Mouse (Mus musculus) heart, postnatal 0 days (tissue): ENCODE measurements around the gene Negr1. TPM values are rescaled to one million over a fixed set of nuclear protein-coding genes. Genes with fewer than 3 reads are reported as not detected.

Experiments used
- ATAC-seq: fragments of 200-750 bp; cut with Nextera tagmentation; 2 replicates; pipeline ENCODE4 v1.8.0; 2017; ENCODE audit warnings: low read depth, moderate number of reproducible peaks, moderate library complexity; ENCODE audit not compliant: insufficient read depth
- DNase-seq: peaks from one replicate; pipeline ENCODE4 v3.0.0-alpha.2; 2016; ENCODE audit warnings: low spot score
- H3K27ac ChIP-seq: fragments of 300-500 bp; sonication (generic); 2 replicates; pipeline ENCODE4 v1.5.1; 2014; ENCODE audit warnings: low read depth, mild to moderate bottlenecking
- H3K27me3 ChIP-seq: fragments of 300-500 bp; sonication (generic); 2 replicates; pipeline ENCODE4 v1.6.1; 2014; ENCODE audit warnings: low read length, mixed read lengths; ENCODE audit not compliant: control insufficient read depth, insufficient read depth
- H3K36me3 ChIP-seq: fragments of 300-500 bp; sonication (generic); replicated peaks from 2 replicates; pipeline ENCODE4 v1.6.1; 2014; ENCODE audit warnings: low read length, mixed read lengths; ENCODE audit not compliant: control insufficient read depth, insufficient read depth
- H3K4me1 ChIP-seq: fragments of 300-500 bp; sonication (generic); 2 replicates; pipeline ENCODE4 v1.6.1; 2014; ENCODE audit warnings: antibody characterized with exemption; ENCODE audit not compliant: control insufficient read depth, insufficient read depth
- H3K4me2 ChIP-seq: fragments of 300-500 bp; sonication (generic); 2 replicates; pipeline ENCODE4 v1.6.1; 2014; ENCODE audit warnings: low read depth, mild to moderate bottlenecking, low read length, moderate library complexity
- H3K4me3 ChIP-seq: fragments of 300-500 bp; sonication (generic); 2 replicates; pipeline ENCODE4 v1.5.1; 2014; ENCODE audit warnings: low read depth, low read length
- H3K9ac ChIP-seq: fragments of 300-500 bp; sonication (generic); replicated peaks from 2 replicates; pipeline ENCODE4 v1.6.1; 2014; ENCODE audit warnings: low read depth, low read length, mixed read lengths
- H3K9me3 ChIP-seq: fragments of 300-500 bp; sonication (generic); replicated peaks from 2 replicates; pipeline ENCODE4 v1.6.1; 2016; ENCODE audit warnings: low read length; ENCODE audit not compliant: control insufficient read depth
- CTCF ChIP-seq: IDR thresholded peaks from 2 replicates; pipeline ENCODE4 v1.5.1; 2016; ENCODE audit warnings: antibody characterized with exemption, control low read depth, low read depth
- EP300 ChIP-seq: IDR thresholded peaks from 2 replicates; pipeline ENCODE4 v1.6.1; 2016; ENCODE audit warnings: antibody characterized with exemption, low read depth
- WGBS: fragments of 180-500 bp; shearing (Covaris S2); extraction: QIAGEN DNeasy Blood & Tissue Kit; methylation state at CpG from one replicate; pipeline ENCODE4 v1.1.7; 2014; 5-methylcytosine and 5-hydroxymethylcytosine counted together
- polyA plus RNA-seq: library from polyadenylated mRNA; unstranded; fragments of >200 nt; fragmentation: Nextera tagmentation; extraction: Ambion mirVana; gene quantifications from 2 replicates; pipeline ENCODE4 v1.2.1, GENCODE M21; 2015
- total RNA-seq: library from RNA; depleted of rRNA; stranded (reverse); fragments of >200 nt; gene quantifications from 2 replicates; pipeline ENCODE4 v1.2.3, GENCODE M21; 2014; ENCODE audit warnings: low replicate concordance

Negr1 gene
- total and polyA plus RNA-seq, 2 experiments from 2014 or later = 0.55 to 2.0 TPM

DNA sequence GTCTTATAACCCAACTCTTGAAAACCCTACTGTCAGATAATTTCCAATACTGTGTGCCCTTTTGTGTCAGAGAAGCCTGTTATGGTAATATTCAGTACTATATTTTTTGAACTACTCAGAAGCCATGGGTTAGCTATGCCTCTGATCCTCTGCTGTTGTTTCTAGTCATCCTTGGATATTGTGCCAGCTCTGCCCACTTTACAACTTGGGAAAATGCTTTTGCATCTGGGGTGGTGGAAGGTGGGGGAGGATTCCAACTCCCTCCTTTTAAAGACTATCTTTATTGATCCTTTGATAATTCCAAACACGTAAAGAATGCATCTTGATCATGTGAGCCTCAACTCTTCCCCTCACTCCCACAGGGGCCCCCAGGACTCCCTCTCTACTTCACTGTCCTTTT lies 361.6 kb downstream of the Negr1 start:
- H3K9me3 ChIP-seq = no peaks in the 10 kb centered on the region
- no peaks in the 10 kb centered on the region for H3K4me1 ChIP-seq
- 61% methylated on average over 1 of the region's 1 CpGs for WGBS
- no peak for ATAC-seq
- H3K27ac ChIP-seq = no peak overlapping the region
- H3K9ac ChIP-seq = no peak overlapping the region
- no peak for TF ChIP-seq CTCF
- H3K4me2 ChIP-seq = no peak overlapping the region
- H3K27me3 ChIP-seq = no peaks in the 10 kb centered on the region
- H3K4me3 ChIP-seq = no peak overlapping the region
- DNase-seq = no peak
- no peaks in the 10 kb centered on the region for H3K36me3 ChIP-seq

DNA sequence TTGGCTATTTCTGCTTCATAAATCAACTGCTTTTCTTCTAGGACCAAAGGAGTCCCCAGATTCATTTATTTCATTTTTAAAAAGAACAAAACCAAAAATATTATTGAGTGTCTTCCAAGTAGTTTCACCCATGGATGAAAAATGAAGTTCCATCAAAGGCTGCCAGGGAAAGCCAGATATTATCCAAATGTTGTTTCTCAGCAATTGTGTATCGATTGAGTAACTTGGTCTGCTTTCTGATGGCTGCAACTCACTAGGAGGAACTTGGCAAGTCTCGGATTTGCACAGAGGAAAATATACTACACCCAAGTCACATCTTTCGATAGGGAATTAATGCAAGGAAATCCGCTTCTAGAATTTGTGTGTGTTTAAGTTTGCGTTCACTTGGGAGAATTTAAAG lies 363.5 kb downstream of the Negr1 start:
- TF ChIP-seq EP300 = no peak
- TF ChIP-seq CTCF = no peak
- Histone ChIP-seq H3K36me3 (no peaks in the 10 kb centered on the region), H3K4me1 (no peaks in the 10 kb centered on the region), H3K4me3 (no peak overlapping the region), H3K27ac (no peak overlapping the region), H3K9me3 (no peaks in the 10 kb centered on the region), H3K4me2 (no peak overlapping the region), H3K27me3 (no peaks in the 10 kb centered on the region), H3K9ac (no peak overlapping the region)
- ATAC-seq = no peak
- no peak for DNase-seq
- 78% methylated on average over 5 of the region's 5 CpGs for WGBS

DNA sequence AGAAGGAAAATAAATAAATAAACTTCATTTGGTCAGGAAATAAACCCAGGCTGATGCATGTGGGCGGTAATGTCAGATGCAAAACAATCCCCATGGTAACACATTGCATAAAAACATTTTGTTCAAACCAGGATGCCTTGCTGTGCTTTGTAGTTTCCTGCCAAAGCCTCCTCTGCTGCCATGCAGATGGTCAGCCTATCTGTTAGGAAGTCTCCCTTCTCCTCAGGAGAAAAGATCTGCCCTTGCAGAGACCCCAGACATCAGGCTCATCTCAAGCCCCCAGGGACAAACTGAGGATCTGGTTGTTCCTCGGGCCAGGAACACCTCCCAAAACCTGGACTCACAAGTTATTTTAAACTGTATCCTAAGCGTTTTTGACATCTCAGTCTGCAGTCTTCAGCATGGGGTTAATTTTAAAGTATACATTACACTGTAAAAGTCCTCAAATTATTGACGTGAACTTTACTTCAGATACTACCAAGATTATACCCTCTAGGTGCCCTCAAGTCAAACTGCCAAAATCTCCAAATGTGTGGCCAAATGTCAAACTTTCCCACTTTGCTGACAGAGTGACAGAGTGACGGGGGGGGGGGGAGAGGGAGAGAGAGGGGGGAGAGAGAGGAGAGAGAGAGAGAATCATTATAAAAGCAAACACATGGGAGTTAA lies 366.9 kb downstream of the Negr1 start:
- TF ChIP-seq EP300 = no peak
- TF ChIP-seq CTCF = no peak
- no peak overlapping the region for H3K9ac ChIP-seq
- H3K4me3 ChIP-seq = no peak overlapping the region
- ATAC-seq (no peak), DNase-seq (no peak)
- no peaks in the 10 kb centered on the region for H3K36me3 ChIP-seq
- no peak overlapping the region for H3K4me2 ChIP-seq
- no peak overlapping the region for H3K27ac ChIP-seq
- no peaks in the 10 kb centered on the region for H3K9me3 ChIP-seq
- 56% methylated on average over 5 of the region's 5 CpGs for WGBS
- no peaks in the 10 kb centered on the region for H3K27me3 ChIP-seq
- no peaks in the 10 kb centered on the region for H3K4me1 ChIP-seq

DNA sequence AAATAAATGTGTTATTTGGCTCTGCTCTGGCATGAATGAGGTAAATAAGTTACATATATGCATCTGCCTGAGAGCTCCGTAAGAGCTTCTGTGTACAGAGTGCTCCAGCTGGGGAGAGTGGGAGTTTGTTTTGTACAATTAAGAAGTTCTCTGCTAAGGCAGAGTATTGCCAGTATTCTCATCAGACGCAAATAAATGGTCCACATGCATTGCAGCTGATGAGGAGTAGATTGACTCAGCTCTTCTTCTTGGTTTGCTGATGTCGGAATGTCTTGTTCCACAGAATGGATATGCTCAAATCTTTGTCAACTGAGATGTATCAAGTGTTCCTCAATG lies 367.4 kb downstream of the Negr1 start:
- H3K4me3 ChIP-seq = no peak overlapping the region
- TF ChIP-seq CTCF (no peak), EP300 (no peak)
- H3K9me3 ChIP-seq = no peaks in the 10 kb centered on the region
- no peak overlapping the region for H3K4me2 ChIP-seq
- no peak for ATAC-seq
- no peaks in the 10 kb centered on the region for H3K36me3 ChIP-seq
- no peak overlapping the region for H3K27ac ChIP-seq
- DNase-seq = no peak
- H3K9ac ChIP-seq = no peak overlapping the region
- H3K27me3 ChIP-seq = no peaks in the 10 kb centered on the region
- no peaks in the 10 kb centered on the region for H3K4me1 ChIP-seq
- 63% methylated on average over 3 of the region's 3 CpGs for WGBS

DNA sequence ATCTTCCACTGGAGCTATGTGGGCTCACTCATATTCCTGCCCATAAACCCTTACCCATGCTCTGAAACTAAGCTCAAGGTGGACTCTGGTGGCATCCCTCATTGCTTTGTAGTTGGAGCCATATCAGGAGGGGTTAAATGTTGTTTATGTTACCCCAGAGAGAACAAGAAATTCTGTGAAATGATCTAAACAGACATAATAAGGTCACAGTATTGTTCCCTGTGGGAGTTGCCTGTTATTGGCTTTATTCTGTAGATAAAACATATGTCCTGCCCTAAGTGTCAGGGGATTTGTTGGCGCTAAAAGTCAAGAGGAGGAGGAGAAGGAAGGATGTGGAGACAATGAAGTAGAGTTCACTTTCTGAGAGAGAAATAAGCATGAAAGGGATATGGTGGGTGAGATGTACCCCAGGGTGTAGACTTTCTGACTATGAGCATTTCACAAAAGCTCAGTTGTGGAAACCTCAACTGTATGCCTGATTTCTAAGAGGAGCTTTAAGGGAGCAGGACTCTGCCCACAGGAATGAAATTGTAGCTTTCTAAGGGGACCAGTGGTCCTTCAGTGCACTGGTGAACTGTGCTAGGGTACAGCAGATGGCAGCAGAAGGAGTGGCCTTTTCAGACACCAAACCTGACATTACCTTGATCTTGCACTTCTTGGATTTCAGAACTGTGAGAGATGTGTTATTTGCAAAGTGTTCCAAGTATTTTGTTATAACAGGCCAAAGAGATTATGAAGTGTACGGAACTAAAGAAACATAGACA lies 368.3 kb downstream of the Negr1 start:
- H3K4me3 ChIP-seq = no peak overlapping the region
- no peak overlapping the region for H3K9ac ChIP-seq
- H3K36me3 ChIP-seq = no peaks in the 10 kb centered on the region
- H3K27ac ChIP-seq = no peak overlapping the region
- no peak overlapping the region for H3K4me2 ChIP-seq
- no peaks in the 10 kb centered on the region for H3K4me1 ChIP-seq
- TF ChIP-seq EP300 = no peak
- no peak for TF ChIP-seq CTCF
- no peak for DNase-seq
- H3K27me3 ChIP-seq = no peaks in the 10 kb centered on the region
- no peaks in the 10 kb centered on the region for H3K9me3 ChIP-seq
- WGBS = 70% methylated on average over 2 of the region's 2 CpGs
- ATAC-seq = no peak

DNA sequence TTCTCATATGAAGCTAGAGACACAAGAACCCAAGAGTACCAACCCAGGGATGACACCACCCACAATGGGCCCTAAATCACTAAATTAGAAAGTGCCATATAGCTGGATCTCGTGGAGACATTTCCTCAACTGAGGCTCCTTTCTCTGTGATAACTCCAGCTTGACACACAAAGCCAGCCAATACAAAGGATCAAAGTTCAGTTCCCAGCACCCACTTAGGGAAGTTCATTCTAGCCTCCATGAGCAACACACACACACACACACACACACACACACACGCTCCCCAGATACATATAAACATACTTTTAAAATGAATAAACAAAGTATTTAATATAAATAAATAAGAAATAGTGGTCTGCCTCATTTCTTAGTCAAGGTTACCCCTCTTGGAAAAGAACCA lies 369.4 kb downstream of the Negr1 start:
- TF ChIP-seq EP300 = no peak
- no peak for DNase-seq
- ATAC-seq = no peak
- 88% methylated on average over 2 of the region's 2 CpGs for WGBS
- Histone ChIP-seq H3K4me2 (no peak overlapping the region), H3K27me3 (no peaks in the 10 kb centered on the region), H3K4me3 (no peak overlapping the region), H3K27ac (no peak overlapping the region), H3K4me1 (no peaks in the 10 kb centered on the region), H3K9ac (no peak overlapping the region), H3K36me3 (no peaks in the 10 kb centered on the region), H3K9me3 (no peaks in the 10 kb centered on the region)
